Mouse (Mus musculus) lung, postnatal 0 days (tissue): ENCODE results near the gene Med29. TPM values are rescaled to one million over a fixed set of nuclear protein-coding genes. Genes with fewer than 3 reads are reported as not detected.

Source experiments
- ATAC-seq: fragments of 200-750 bp; cut with Nextera tagmentation; 2 replicates; pipeline ENCODE4 v1.8.0; 2017; ENCODE audit warnings: moderate library complexity
- DNase-seq: peaks from one replicate; pipeline ENCODE4 v3.0.0-alpha.2; 2016; ENCODE audit warnings: low spot score
- H3K27ac ChIP-seq: fragments of 300-500 bp; sonication (generic); 2 replicates; pipeline ENCODE4 v1.5.1; 2014; ENCODE audit warnings: antibody characterized with exemption, mild to moderate bottlenecking, low read length, mixed read lengths
- H3K27me3 ChIP-seq: fragments of 300-500 bp; sonication (generic); replicated peaks from 2 replicates; pipeline ENCODE4 v1.6.1; 2014; ENCODE audit warnings: low read length, mixed read lengths; ENCODE audit not compliant: insufficient read depth
- H3K36me3 ChIP-seq: fragments of 300-500 bp; sonication (generic); 2 replicates; pipeline ENCODE4 v1.6.1; 2014; ENCODE audit warnings: low read length, mixed read lengths; ENCODE audit not compliant: insufficient read depth
- H3K4me1 ChIP-seq: fragments of 300-500 bp; sonication (generic); 2 replicates; pipeline ENCODE4 v1.6.1; 2014; ENCODE audit warnings: antibody characterized with exemption, low read depth, low read length, mixed read lengths; ENCODE audit not compliant: insufficient read depth
- H3K4me2 ChIP-seq: fragments of 300-500 bp; sonication (generic); replicated peaks from 2 replicates; pipeline ENCODE4 v1.6.1; 2014; ENCODE audit warnings: low read depth, mild to moderate bottlenecking, low read length, moderate library complexity, mixed read lengths
- H3K4me3 ChIP-seq: fragments of 300-500 bp; sonication (generic); 2 replicates; pipeline ENCODE4 v1.5.1; 2014; ENCODE audit warnings: low read depth, low read length
- H3K9ac ChIP-seq: fragments of 300-500 bp; sonication (generic); replicated peaks from 2 replicates; pipeline ENCODE4 v1.6.1; 2014; ENCODE audit warnings: low read depth, mild to moderate bottlenecking
- H3K9me3 ChIP-seq: fragments of 300-500 bp; sonication (generic); 2 replicates; pipeline ENCODE4 v1.6.1; 2016; ENCODE audit warnings: low read length, mixed read lengths
- CTCF ChIP-seq: IDR thresholded peaks from 2 replicates; pipeline ENCODE4 v1.5.1; 2016; ENCODE audit warnings: antibody characterized with exemption, mild to moderate bottlenecking
- EP300 ChIP-seq: IDR thresholded peaks from 2 replicates; pipeline ENCODE4 v1.6.1; 2016; ENCODE audit warnings: antibody characterized with exemption, mild to moderate bottlenecking, control low read depth
- WGBS: fragments of 180-500 bp; shearing (Covaris S2); extraction: QIAGEN DNeasy Blood & Tissue Kit; methylation state at CpG from one replicate; pipeline ENCODE4 v1.1.7; 2014; 5-methylcytosine and 5-hydroxymethylcytosine counted together
- polyA plus RNA-seq: library from polyadenylated mRNA; unstranded; fragments of >200 nt; fragmentation: Nextera tagmentation; extraction: Ambion mirVana; gene quantifications from 2 replicates; pipeline ENCODE4 v1.2.1, GENCODE M21; 2015

Gene Med29
- polyA plus RNA-seq, 1 experiment from 2014 or later: 30.2 TPM

DNA sequence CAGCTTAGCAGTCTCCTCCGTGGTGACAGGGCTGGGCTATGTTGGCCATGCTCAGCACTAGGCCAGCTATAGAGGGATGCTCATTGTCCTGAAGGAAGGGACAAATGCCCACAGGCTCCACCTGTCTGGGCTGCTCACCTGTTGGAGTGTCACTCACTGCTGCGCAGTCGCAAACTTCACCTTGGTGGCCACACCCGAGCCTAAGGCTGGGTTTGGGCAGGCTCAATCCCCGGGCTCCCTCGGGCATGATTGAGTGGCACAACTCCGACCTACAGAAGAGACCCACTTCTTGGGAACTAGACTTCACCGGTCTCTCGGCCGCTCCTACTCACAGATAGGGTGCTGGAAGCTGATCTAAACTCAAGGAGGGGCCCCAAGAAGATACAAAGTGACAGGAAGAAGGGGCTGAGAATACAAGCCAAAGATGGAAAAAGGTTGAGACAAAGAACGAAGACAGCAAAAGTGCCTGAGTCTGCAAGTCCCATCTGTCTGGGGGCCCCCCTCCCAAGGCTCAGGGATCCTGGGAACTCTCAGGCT is 21.5 kb downstream of the Med29 start:
- no peak for TF ChIP-seq CTCF
- TF ChIP-seq EP300: no peak
- DNase-seq: peak; percentile 77
- Histone ChIP-seq H3K36me3 (peaks cover 14% of the 10 kb centered on the region; the same call in 1 of the 2 replicates), H3K4me1 (peaks cover 17% of the 10 kb centered on the region; the same call in 1 of the 2 replicates), H3K9me3 (no peaks in the 10 kb centered on the region), H3K9ac (peak overlapping the region; percentile 92), H3K4me3 (peak overlapping the region; percentile 83), H3K4me2 (peak overlapping the region; percentile 96), H3K27me3 (no peaks in the 10 kb centered on the region), H3K27ac (peak overlapping the region; percentile 95)
- ATAC-seq: no peak
- 3% methylated on average over 11 of the region's 11 CpGs for WGBS

DNA sequence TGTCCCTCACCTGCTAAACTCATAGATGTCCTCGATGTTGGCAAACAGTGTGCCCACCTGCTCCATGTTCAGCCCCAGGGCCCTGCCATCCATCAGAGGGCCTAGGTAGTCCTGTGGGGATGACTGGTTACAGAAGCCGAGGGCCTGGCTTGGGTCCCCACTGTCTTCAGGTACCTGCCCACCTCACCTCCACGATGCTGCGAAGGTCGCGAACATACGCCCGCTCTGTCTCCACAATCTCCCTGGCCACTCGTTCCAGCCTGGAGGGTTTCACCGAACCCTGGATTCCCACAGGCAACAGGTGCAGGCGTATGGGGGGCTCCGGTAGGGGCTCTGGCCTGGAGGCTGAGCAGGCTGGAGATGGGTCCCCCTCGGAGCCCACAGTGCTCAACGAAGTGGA is 22.5 kb downstream of the Med29 start:
- no peaks in the 10 kb centered on the region for H3K9me3 ChIP-seq
- DNase-seq (no peak), ATAC-seq (no peak)
- TF ChIP-seq EP300 (no peak), CTCF (no peak)
- H3K4me1 ChIP-seq: peaks cover 14% of the 10 kb centered on the region; the same call in 1 of the 2 replicates
- peak overlapping the region; percentile 96 for H3K4me2 ChIP-seq
- H3K27me3 ChIP-seq: no peaks in the 10 kb centered on the region
- H3K4me3 ChIP-seq: no peak overlapping the region
- H3K36me3 ChIP-seq: peaks cover 24% of the 10 kb centered on the region; the same call in 1 of the 2 replicates
- WGBS: 89% methylated on average over 14 of the region's 14 CpGs
- H3K27ac ChIP-seq: no peak overlapping the region
- H3K9ac ChIP-seq: no peak overlapping the region

DNA sequence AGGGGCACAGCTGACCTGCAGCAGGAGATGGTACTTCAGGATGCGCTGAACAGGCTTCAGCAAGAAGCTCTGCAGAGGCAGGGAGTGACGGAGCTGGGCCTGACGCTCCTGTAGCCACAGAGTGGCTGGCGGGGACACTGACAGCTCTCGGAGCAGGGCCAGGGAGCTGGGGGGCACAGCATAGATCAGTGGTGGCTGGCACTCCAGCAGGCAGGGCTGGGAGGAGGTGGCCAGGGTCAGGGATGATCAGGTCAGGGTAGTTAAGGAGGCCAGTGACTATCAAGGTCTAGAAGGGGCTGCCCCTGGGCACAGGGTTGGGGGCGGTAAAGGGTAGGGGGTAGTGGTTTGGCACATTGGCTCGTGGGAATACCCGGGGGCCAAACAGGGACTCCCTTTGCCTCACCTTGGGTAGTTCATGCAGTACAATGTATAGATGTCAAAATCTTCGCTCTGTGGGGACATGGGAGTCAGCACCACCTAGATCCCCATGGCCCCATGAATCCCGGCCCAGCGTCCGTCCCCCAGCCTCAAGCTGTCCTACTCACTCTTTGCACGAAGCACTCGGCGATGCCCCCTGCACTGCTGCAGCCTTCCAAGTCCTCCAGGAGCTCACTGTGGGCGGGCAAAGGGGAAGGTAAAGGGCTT is 24.1 kb downstream of the Med29 start:
- no peaks in the 10 kb centered on the region for H3K9me3 ChIP-seq
- H3K27ac ChIP-seq: no peak overlapping the region
- H3K27me3 ChIP-seq: no peaks in the 10 kb centered on the region
- H3K4me2 ChIP-seq: no peak overlapping the region
- H3K9ac ChIP-seq: no peak overlapping the region
- H3K4me3 ChIP-seq: no peak overlapping the region
- WGBS: 92% methylated on average over 16 of the region's 16 CpGs
- ATAC-seq: no peak
- TF ChIP-seq CTCF: no peak
- H3K4me1 ChIP-seq: peaks cover 12% of the 10 kb centered on the region; the same call in 1 of the 2 replicates
- DNase-seq: no peak
- peaks cover 30% of the 10 kb centered on the region for H3K36me3 ChIP-seq

DNA sequence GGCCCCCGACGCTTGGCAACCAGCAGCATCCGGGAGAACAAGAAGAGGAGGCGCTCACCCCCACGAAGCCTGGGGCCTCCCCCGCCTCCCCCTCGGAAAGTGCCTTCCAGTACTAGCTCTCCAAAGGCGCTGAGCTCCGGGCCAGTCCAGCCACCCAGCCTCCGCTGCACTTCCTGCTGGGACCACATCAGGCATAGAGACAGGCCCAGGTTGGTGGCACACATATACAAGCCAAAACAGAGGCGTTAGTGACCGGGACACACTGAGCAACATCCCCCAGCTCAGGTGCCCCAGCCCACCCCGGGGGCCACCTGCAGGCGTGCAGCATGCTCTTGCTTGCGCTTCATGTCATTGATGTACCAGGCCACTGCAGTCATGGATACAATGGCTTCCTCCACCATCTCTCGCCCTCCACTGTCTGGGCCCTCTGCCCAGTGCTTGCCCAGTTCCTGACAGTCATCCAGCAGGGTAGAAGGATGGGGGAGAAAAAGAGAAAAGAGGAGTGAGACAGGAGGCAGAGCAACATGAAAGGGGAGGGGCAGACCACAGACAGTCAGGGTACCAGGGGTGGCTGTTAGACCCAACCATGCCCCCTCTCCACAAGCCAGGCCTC is 24.7 kb downstream of the Med29 start:
- no peak overlapping the region for H3K27ac ChIP-seq
- TF ChIP-seq CTCF (no peak), EP300 (no peak)
- H3K9ac ChIP-seq: no peak overlapping the region
- WGBS: 87% methylated on average over 16 of the region's 16 CpGs
- no peaks in the 10 kb centered on the region for H3K27me3 ChIP-seq
- H3K4me2 ChIP-seq: no peak overlapping the region
- H3K9me3 ChIP-seq: no peaks in the 10 kb centered on the region
- DNase-seq (no peak), ATAC-seq (no peak)
- H3K36me3 ChIP-seq: peaks cover 33% of the 10 kb centered on the region
- H3K4me3 ChIP-seq: no peak overlapping the region
- peaks cover 12% of the 10 kb centered on the region; the same call in 1 of the 2 replicates for H3K4me1 ChIP-seq

DNA sequence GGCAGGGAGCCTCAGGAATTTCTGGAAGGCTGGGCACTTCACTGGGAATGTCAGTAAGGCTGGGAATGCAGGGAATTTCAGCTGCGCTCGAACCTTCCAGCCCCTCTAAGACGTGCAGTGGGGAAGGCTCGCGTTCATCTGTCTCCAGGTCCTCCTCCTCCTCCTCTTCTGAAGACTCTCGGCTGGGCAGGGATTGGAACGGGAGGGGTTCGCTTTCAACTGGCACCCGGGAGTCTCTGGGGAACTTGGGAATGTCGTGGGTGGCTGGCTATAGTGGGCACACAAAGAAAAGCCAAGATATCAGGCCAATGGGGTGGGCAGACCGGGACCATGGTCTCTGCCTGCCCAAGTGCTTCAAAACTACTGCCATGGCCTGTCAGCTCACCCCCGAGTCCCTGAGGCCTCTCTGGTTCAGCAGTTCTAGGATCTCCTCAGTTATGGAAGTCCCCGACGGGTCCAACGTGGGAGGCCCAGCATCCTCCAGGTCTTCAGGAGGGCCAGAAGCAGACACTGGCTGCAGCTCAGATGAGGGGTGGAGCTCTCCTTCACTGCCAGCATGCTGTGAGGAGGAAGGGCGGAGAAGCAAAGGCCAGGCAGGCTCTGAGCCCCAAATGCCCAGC is 30.0 kb downstream of the Med29 start:
- TF ChIP-seq EP300: no peak
- no peak for TF ChIP-seq CTCF
- no peak overlapping the region for H3K27ac ChIP-seq
- H3K4me2 ChIP-seq: no peak overlapping the region
- peaks cover 6% of the 10 kb centered on the region for H3K4me1 ChIP-seq
- no peak for ATAC-seq
- no peak for DNase-seq
- H3K36me3 ChIP-seq: peaks cover 49% of the 10 kb centered on the region
- H3K4me3 ChIP-seq: no peak overlapping the region
- WGBS: 76% methylated on average over 14 of the region's 16 CpGs
- no peaks in the 10 kb centered on the region for H3K9me3 ChIP-seq
- H3K9ac ChIP-seq: no peak overlapping the region
- H3K27me3 ChIP-seq: no peaks in the 10 kb centered on the region

DNA sequence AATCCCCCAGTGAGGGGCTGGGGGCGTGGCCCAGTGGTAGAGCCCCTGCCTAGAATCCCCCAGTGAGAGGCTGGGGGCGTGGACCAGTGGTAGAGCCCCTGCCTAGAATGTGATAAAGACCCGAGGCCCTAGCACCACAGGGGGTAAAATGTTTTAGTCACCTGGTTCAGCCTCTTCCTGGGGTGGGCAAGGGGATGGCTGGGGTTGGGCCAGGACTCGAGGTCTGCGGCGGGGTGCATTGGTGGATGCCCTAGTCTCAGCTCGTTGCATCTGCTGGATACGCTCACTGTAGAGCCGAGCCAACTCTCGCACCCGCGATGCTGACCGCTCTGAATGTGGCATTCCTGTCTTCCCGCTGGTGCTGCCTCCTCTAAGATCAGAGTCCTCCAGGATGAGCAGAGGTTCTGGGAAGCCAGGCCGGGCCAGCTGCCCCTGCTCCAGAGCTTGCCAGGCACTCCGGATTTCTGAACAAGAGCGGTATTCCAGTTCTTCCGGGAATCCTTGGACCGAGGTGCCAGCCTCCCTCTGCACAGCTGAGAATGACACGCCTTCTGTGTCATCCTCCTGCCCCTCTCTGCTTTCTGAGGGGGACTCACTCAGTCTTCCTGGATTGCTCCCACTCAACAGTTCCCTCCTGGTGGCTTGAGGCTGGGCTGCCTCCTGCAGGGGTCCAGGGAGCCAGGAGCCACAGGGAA is 30.7 kb downstream of the Med29 start:
- Histone ChIP-seq H3K4me1 (peaks cover 12% of the 10 kb centered on the region), H3K4me2 (no peak overlapping the region), H3K27me3 (no peaks in the 10 kb centered on the region), H3K4me3 (no peak overlapping the region), H3K36me3 (peaks cover 42% of the 10 kb centered on the region), H3K27ac (no peak overlapping the region), H3K9ac (no peak overlapping the region), H3K9me3 (no peaks in the 10 kb centered on the region)
- WGBS: 96% methylated on average over 19 of the region's 20 CpGs
- no peak for ATAC-seq
- DNase-seq: no peak
- TF ChIP-seq CTCF (no peak), EP300 (no peak)
